Mouse (Mus musculus) bone marrow macrophage, adult 2 months (primary cell): ENCODE results near the gene Bag5. TPM values are rescaled to one million over a fixed set of nuclear protein-coding genes. Genes with fewer than 3 reads are reported as not detected.
"Not testable (repeated sequence)": the region's sequence is repeated elsewhere in the genome, so short reads cannot be mapped to it uniquely, and the experiment has no call there.

Experiments used
- H3K27ac ChIP-seq: 2 replicates; pipeline ENCODE4 v1.5.1; 2012; ENCODE audit warnings: low read depth, low read length; ENCODE audit not compliant: insufficient read depth
- H3K4me1 ChIP-seq: 2 replicates; pipeline ENCODE4 v1.6.1; 2012; ENCODE audit warnings: low read length; ENCODE audit not compliant: control insufficient read depth, insufficient read depth
- H3K4me3 ChIP-seq: 2 replicates; pipeline ENCODE4 v1.5.1; 2012; ENCODE audit warnings: mild to moderate bottlenecking, low read length, moderate library complexity; ENCODE audit not compliant: insufficient read depth
- CTCF ChIP-seq: IDR thresholded peaks from 2 replicates; pipeline ENCODE4 v1.5.1; 2012; ENCODE audit warnings: low read depth, mild to moderate bottlenecking, low read length, moderate library complexity
- POLR2A ChIP-seq: IDR thresholded peaks from 2 replicates; pipeline ENCODE4 v1.6.1; 2012; ENCODE audit warnings: mild to moderate bottlenecking, low read depth, low read length, borderline replicate concordance
- polyA plus RNA-seq: library from polyadenylated mRNA; stranded (reverse); fragments of >200 nt; gene quantifications from 2 replicates; pipeline ENCODE4 v1.2.4, GENCODE M21; 2012; ENCODE audit not compliant: missing spikeins, insufficient read depth, insufficient read length

The Bag5 gene
- polyA plus RNA-seq, 1 experiment: 15.1 TPM

DNA sequence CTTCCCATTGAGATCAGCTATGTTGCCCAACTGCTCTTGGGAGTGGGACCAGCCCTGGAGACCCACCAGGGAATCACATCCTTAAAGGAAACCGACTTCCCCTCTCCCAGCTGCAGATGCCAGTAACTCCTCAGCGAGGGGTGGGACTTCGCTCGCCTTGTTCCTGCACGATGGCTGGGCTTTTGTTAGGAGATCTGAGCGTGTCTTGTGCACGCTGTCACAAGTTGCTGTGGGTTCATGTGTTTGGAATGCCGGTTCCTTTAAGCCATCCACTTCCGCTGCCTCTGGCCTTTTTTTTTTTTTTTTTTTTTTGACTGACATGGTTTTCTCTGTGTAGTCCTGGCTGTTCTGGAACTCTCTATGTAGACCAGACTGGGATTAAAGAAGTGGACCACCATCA lies 24.3 kb upstream of the Bag5 start:
- Histone ChIP-seq H3K27ac (no peak overlapping the region), H3K4me3 (no peak overlapping the region), H3K4me1 (peaks cover 3% of the 10 kb centered on the region; the same call in 1 of the 2 replicates)
- TF ChIP-seq POLR2A: no peak
- TF ChIP-seq CTCF: no peak

- not testable (repeated sequence) for H3K4me3 ChIP-seq, H3K4me1 ChIP-seq, H3K27ac ChIP-seq
These were observed 23.6 kb upstream of the Bag5 start for GRCm38 (mm10) chr12:111736676-111737075.

DNA sequence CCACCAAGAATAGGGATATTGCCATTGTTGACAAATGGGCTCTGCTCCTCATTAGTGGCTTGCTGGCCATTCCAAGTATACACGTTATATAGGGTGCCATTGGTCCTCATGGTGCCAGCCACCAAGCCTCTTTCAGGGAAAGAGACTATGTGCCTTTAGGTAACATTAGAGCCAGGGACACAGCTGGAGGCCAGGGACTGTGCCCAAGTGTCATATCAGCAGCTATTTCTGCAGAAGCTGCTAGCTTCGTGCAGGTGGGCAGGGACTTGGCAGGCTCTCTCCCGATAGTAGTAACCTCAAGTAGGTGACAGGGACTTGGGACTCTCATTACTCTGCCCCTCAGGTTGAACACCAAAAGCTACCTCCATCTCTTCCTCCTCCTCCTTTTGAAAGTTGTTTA lies 21.9 kb upstream of the Bag5 start:
- no peak for TF ChIP-seq CTCF
- H3K27ac ChIP-seq: no peak overlapping the region
- peaks cover 3% of the 10 kb centered on the region; the same call in 1 of the 2 replicates for H3K4me1 ChIP-seq
- no peak overlapping the region for H3K4me3 ChIP-seq

GRCm38 (mm10) chr12:111732921-111733320 lies 19.9 kb upstream of the Bag5 start:
- H3K4me3 ChIP-seq: no peak overlapping the region

DNA sequence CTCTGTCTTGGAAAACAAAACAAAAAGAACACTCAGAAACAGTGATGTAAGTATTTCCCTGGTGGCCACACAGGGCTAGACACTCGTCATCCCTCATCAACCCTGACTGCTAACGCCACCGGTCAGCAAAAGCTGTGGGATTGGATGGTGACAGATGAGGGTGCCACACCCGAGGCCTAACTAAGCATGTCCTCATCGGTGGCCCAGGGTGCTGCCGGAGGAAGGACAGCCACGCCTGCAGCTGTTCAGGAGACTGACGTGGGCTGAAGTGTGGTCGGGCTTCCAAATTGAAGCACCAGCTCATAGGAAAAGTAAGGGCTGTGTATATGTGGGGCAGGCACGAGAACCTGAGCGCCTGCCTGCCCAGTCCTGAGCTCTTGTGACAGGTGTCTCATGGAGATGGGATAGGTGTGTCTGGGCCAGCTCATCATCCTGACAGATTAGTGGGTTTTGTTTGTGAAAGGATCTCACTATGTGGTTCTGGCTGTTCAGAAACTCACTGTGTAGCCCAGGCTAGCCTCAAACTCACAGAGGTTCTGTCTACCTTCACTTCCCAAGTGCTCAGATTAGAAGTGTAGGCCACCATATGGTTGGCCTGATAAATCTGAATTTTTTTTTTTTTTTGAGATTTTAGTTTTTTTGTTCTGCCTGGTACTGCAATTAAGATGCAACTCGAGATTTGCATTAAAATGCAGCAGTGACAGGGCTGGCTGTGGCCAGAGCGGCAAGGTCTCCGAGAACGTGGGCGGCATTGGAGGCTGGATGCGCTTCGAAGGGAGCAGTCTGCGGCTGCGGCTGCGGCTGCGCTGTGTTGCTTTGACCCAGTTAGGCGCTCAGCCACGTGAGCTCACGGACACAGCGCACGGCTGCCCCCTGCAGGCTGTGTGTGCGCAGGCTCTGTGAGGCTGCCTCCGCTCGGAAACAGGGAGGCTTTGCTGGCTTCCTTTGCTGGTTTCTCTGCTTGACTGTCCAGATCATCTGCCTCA lies 19.1 kb upstream of the Bag5 start:
- TF ChIP-seq POLR2A (no peak), CTCF (peak; percentile 22; the same call in 1 of the 2 replicates)
- no peak overlapping the region for H3K4me3 ChIP-seq
- peaks cover 3% of the 10 kb centered on the region; the same call in 1 of the 2 replicates for H3K4me1 ChIP-seq
- H3K27ac ChIP-seq: no peak overlapping the region

More at GRCm38 (mm10) chr12:111732921-111733320, 19.9 kb upstream of the Bag5 start:
- Histone ChIP-seq H3K4me1 (peaks cover 3% of the 10 kb centered on the region; the same call in 1 of the 2 replicates), H3K27ac (no peak overlapping the region)
- TF ChIP-seq CTCF (no peak), POLR2A (no peak)

- H3K4me1 ChIP-seq: peaks cover 10% of the 10 kb centered on the region
- no peak overlapping the region for H3K27ac ChIP-seq
- H3K4me3 ChIP-seq: no peak overlapping the region
- TF ChIP-seq POLR2A: no peak
These were observed 14.9 kb upstream of the Bag5 start for GRCm38 (mm10) chr12:111727956-111728355.

DNA sequence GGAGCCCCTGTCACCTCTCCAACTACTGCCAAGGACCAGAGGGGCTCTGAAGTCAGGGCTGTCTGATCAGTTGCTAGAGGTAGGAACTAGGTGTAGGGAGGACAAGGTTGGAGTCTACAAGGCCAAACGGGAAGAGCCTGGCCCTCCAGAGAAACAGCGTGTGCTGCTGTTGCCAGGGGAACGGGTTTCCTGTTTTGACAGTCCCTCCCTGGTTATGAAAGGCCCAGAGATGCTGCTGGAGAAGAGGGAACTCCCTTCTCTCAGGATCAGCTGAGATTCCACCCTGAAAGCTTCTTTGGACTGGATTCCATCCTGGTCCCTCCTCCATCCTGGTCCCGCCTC lies 13.0 kb upstream of the Bag5 start:
- no peak for TF ChIP-seq CTCF
- TF ChIP-seq POLR2A: no peak
- H3K27ac ChIP-seq: no peak overlapping the region
- H3K4me3 ChIP-seq: no peak overlapping the region
- peaks cover 7% of the 10 kb centered on the region for H3K4me1 ChIP-seq

DNA sequence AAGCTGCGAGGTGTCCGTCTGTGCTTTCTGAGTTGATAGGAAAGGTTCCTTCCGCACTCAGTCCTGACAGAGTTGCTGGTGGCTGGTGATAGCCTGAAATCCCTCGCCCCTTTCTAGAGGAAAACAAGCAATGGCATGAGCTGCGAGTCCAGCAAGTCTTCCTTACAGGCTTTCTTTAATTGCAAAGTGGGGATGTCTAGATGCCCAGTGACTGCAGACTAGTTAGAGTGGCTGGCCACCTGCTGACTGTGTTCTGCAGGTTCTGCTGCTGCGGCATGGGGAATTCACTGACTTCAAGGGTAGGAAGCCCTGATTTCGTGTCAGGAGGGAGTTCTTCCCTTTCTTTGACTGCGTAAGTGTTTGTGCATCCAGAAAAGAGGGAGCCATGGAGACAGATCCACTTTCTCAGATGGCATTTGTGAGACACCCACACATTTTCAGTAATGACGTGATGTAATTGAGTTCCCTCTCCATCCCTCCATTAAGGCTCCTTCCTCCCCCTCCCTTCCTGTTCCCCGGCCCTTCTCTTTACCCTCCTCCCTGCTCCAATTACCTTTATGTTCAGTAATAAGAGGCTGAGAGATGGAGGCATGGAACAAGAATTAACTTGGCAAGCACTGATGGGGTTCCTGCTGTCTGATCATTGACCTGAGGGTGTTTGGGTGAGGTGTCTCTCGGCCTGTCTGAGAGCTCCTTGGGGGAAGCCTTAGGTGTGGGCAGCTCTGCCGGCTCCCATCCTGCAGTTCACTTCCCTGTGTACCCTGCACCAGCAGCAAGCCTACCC lies 12.5 kb upstream of the Bag5 start:
- no peak overlapping the region for H3K27ac ChIP-seq

DNA sequence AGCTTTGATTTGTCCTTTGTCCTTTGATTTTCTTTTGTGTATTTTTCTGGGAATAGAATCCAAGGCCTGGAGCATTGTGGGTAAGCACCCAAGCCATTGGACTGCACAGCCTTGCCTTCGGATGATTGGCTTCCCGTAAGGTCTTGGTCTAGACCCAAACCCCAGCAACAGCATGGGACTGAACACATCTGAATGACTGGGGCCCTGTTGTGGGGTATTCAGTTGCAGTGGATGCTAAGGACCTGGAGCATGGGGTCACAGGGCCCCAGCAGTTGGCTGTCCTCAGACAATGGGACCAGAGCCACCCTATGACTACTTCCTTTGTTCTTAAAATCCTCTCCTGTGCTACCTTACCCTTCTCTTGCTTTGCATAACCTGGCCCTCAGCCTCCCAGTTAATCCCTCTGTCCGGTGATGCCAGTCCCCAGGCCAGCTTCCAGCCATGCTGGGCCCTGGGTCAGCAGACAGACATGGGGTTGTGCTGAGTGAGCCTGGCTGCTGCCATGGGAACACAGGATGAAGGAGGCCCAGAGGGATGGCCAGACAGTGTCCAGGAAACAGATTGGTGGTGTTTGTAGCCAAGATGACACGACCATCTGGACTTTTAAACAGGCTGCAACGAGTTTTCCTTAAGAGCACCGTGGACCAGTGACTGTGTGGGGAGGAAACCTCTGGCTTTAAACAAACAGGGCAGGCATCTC lies 11.7 kb upstream of the Bag5 start:
- Histone ChIP-seq H3K27ac (no peak overlapping the region), H3K4me1 (peaks cover 7% of the 10 kb centered on the region), H3K4me3 (no peak overlapping the region)
- TF ChIP-seq POLR2A (no peak), CTCF (no peak)

More for the DNA sequence above, 12.5 kb upstream of the Bag5 start:
- no peak for TF ChIP-seq CTCF
- no peak for TF ChIP-seq POLR2A
- H3K4me1 ChIP-seq: peaks cover 7% of the 10 kb centered on the region
- no peak overlapping the region for H3K4me3 ChIP-seq
